25 mouse cellular contexts compared by ENCODE assay signal in genomic region chr5:37080601-37081000, GRCm38 (mm10). TPM values are rescaled to one million over a fixed set of nuclear protein-coding genes. Genes with fewer than 3 reads are reported as not detected.
DNase-seq lines count a peak whose midpoint lies in the region; ATAC-seq and TF ChIP-seq lines count a peak whose summit lies in the region.
"Had no signal": no experiment of that assay in that cellular context is flagged by ENCODE, and none has a peak within 500 bp of the region (broad histone marks: within the 10 kb centered on the region; RNA-seq: fewer than 3 reads in every experiment).

No protein-coding gene starts in this region.

- no peaks in the 10 kb centered on the region for H3K9me3 ChIP-seq in hindbrain, embryonic 10.5 days

- no peak for TF ChIP-seq CTCF in layer of hippocampus, adult 2 months (conservative IDR thresholded peaks at IDR 0.05)

- peak overlapping the region; percentile 23; the same call in 1 of the 2 replicates for H3K27ac ChIP-seq in layer of hippocampus, adult 2 months
- no peak overlapping the region for H3K27ac ChIP-seq in hindbrain, embryonic 10.5 days

- H3K36me3 ChIP-seq in splenic B cell, adult 2 months (ENCODE audit: control insufficient read depth, insufficient read depth, low read length, poor library complexity, severe bottlenecking) = peaks cover 3% of the 10 kb centered on the region
- no peaks in the 10 kb centered on the region for H3K36me3 ChIP-seq in hindbrain, embryonic 10.5 days
- H3K36me3 ChIP-seq: G1E had no signal

- H3K27me3 ChIP-seq in splenic B cell, adult 2 months (ENCODE audit: control insufficient read depth, insufficient read depth, low read length, poor library complexity, severe bottlenecking) = no peaks in the 10 kb centered on the region
- H3K27me3 ChIP-seq in hindbrain, embryonic 10.5 days (ENCODE audit: insufficient read depth, poor library complexity, severe bottlenecking) = peaks cover 16% of the 10 kb centered on the region
- H3K27me3 ChIP-seq: CH12.LX had no signal

- ATAC-seq in frontal cortex, adult (ENCODE audit: low TSS enrichment) = no peak
- ATAC-seq: activated CD4-positive, CD25-positive, alpha-beta regulatory T cell, adult 4 months; CD4-positive, CD25-positive, alpha-beta regulatory T cell, adult 4 months; Patski had no signal

- WGBS in hindbrain, embryonic 10.5 days = 79% methylated on average over 5 of the region's 5 CpGs

- no peak overlapping the region for H3K4me3 ChIP-seq in layer of hippocampus, adult 2 months
- H3K4me3 ChIP-seq in hindbrain, embryonic 10.5 days = no peak overlapping the region

- no peak for DNase-seq in layer of hippocampus, adult 2 months (ENCODE audit: low spot score in 2 of 2)
- no peak for DNase-seq in layer of hippocampus, postnatal 10 days (ENCODE audit: low spot score in 2 of 2)
- DNase-seq in A20 (ENCODE audit: low read depth, low spot score) = peak; percentile 68
- DNase-seq in splenic B cell, adult 2 months (ENCODE audit: low read depth, low spot score) = peak; percentile 57
- DNase-seq in hindbrain, embryonic 10.5 days (ENCODE audit: low spot score) = no peak
- DNase-seq: adrenal gland, adult 2 months; adrenal gland, adult 8-10 months; adrenal gland, postnatal 10 days; adrenal gland, postnatal 14 days; adrenal gland, postnatal 25 days; adrenal gland, postnatal 36 days; B cell, adult 2 months; cerebellum, adult 11 months; cerebellum, adult 11-12 months; cerebellum, adult 18-20 months; cerebellum, adult 2 months had no signal

- H3K4me1 ChIP-seq in hindbrain, embryonic 10.5 days (replicated peaks) = peaks cover 23% of the 10 kb centered on the region

RNA-seq across cellular contexts. Expression of gene Gm1043, which starts 4.6 kb away (rescaled TPM):
- total RNA-seq in layer of hippocampus, adult 2 months (2021) = 10 to 100 TPM; 31.8 to 33.1 TPM
- 10 to 100 TPM; 16.5 to 18.4 TPM for total RNA-seq in layer of hippocampus, postnatal 10 days (2021)
- polyA plus RNA-seq in hindbrain, embryonic 10.5 days (2016; fragmentation: Nextera tagmentation; extraction: Ambion mirVana) = 0.08 TPM in 1 of 2 replicates, not detected in the other
- total RNA-seq: CH12.LX, ES-E14, MEL had no signal
- polyA plus RNA-seq: C2C12, G1E, Patski had no signal

Comparison
In these comparisons a context has a peak if more than half of its experiments do, and no peak if none do; other contexts are left out.
1. DNase-seq: peak in A20 (single experiment) and splenic B cell, adult 2 months (single experiment); none in layer of hippocampus, adult 2 months (0 of 2), layer of hippocampus, postnatal 10 days (0 of 2) and hindbrain, embryonic 10.5 days (single experiment).